Mouse (Mus musculus) olfactory bulb, adult 2 months (tissue): ENCODE results near the gene Hao2.

ENCODE experiments used
- CTCF ChIP-seq: fragments of 200-500 bp; IDR thresholded peaks from 2 replicates; pipeline ENCODE4 v1.5.1; 2012; ENCODE audit warnings: low read depth, mild to moderate bottlenecking, low read length, moderate library complexity; ENCODE audit not compliant: insufficient read depth
- POLR2A ChIP-seq: fragments of 200-500 bp; IDR thresholded peaks from 2 replicates; pipeline ENCODE4 v1.6.1; 2012; ENCODE audit warnings: mild to moderate bottlenecking, low read depth, low read length, moderate library complexity; ENCODE audit not compliant: insufficient read depth

GRCm38 (mm10) chr3:98940225-98940624 lies 47.2 kb upstream of the Hao2 start:
- no peak for TF ChIP-seq CTCF
- TF ChIP-seq POLR2A: no peak
